Mouse (Mus musculus) stomach, embryonic 14.5 days (tissue): ENCODE results near the gene Capzb. TPM values are rescaled to one million over a fixed set of nuclear protein-coding genes. Genes with fewer than 3 reads are reported as not detected.

ENCODE experiments used
- ATAC-seq: fragments of 200-750 bp; cut with Nextera tagmentation; 2 replicates; pipeline ENCODE4 v1.8.0; 2017; ENCODE audit warnings: low read depth, moderate TSS enrichment; ENCODE audit not compliant: insufficient number of reproducible peaks, insufficient read depth, low FRiP score
- H3K27ac ChIP-seq: fragments of 300-500 bp; sonication (generic); 2 replicates; pipeline ENCODE4 v1.5.1; 2014; ENCODE audit warnings: mild to moderate bottlenecking, low read length, moderate library complexity, mixed read lengths
- H3K27me3 ChIP-seq: fragments of 300-500 bp; sonication (generic); 2 replicates; pipeline ENCODE4 v1.6.1; 2014; ENCODE audit warnings: low read length, control low read depth, mixed read lengths; ENCODE audit not compliant: control insufficient read depth, insufficient read depth
- H3K36me3 ChIP-seq: fragments of 300-500 bp; sonication (generic); 2 replicates; pipeline ENCODE4 v1.6.1; 2014; ENCODE audit warnings: mild to moderate bottlenecking, control low read depth, low read length, moderate library complexity, mixed read lengths; ENCODE audit not compliant: control insufficient read depth, insufficient read depth
- H3K4me1 ChIP-seq: fragments of 300-500 bp; sonication (generic); 2 replicates; pipeline ENCODE4 v1.6.1; 2014; ENCODE audit warnings: low read length, control low read depth, mixed read lengths; ENCODE audit not compliant: control insufficient read depth, insufficient read depth
- H3K4me2 ChIP-seq: fragments of 300-500 bp; sonication (generic); replicated peaks from 2 replicates; pipeline ENCODE4 v1.6.1; 2014; ENCODE audit warnings: low read depth, low read length, control low read depth
- H3K4me3 ChIP-seq: fragments of 300-500 bp; sonication (generic); 2 replicates; pipeline ENCODE4 v1.5.1; 2014; ENCODE audit warnings: low read depth, low read length, control low read depth
- H3K9ac ChIP-seq: fragments of 300-500 bp; sonication (generic); replicated peaks from 2 replicates; pipeline ENCODE4 v1.6.1; 2014; ENCODE audit warnings: low read depth, mild to moderate bottlenecking, control low read depth, low read length, moderate library complexity, mixed read lengths
- H3K9me3 ChIP-seq: fragments of 300-500 bp; sonication (generic); 2 replicates; pipeline ENCODE4 v1.6.1; 2016; ENCODE audit warnings: low read depth, low read length, control low read depth; ENCODE audit not compliant: control insufficient read depth
- WGBS: fragments of 180-500 bp; shearing (Covaris S2); extraction: QIAGEN DNeasy Blood & Tissue Kit; methylation state at CpG from one replicate; pipeline ENCODE4 v1.1.7; 2014; 5-methylcytosine and 5-hydroxymethylcytosine counted together
- polyA plus RNA-seq: library from polyadenylated mRNA; unstranded; fragments of >200 nt; fragmentation: Nextera tagmentation; extraction: Ambion mirVana; gene quantifications from 2 replicates; pipeline ENCODE4 v1.2.1, GENCODE M21; 2014

Gene Capzb
- polyA plus RNA-seq, 1 experiment from 2014 or later: 280 TPM

GRCm38 (mm10) chr4:139185766-139186442 is 6.8 kb upstream of the Capzb start:
- peak overlapping the region; percentile 16; the same call in 1 of the 2 replicates for H3K27ac ChIP-seq
- WGBS: 79% methylated on average over 5 of the region's 5 CpGs
- no peaks in the 10 kb centered on the region for H3K36me3 ChIP-seq
- no peaks in the 10 kb centered on the region for H3K27me3 ChIP-seq
- H3K9ac ChIP-seq: no peak overlapping the region
- peak; percentile 62; the same call in 1 of the 2 replicates for ATAC-seq
- no peak overlapping the region for H3K4me3 ChIP-seq
- no peak overlapping the region for H3K4me2 ChIP-seq
- H3K4me1 ChIP-seq: peaks cover 2% of the 10 kb centered on the region; the same call in 1 of the 2 replicates
- H3K9me3 ChIP-seq: no peaks in the 10 kb centered on the region

DNA sequence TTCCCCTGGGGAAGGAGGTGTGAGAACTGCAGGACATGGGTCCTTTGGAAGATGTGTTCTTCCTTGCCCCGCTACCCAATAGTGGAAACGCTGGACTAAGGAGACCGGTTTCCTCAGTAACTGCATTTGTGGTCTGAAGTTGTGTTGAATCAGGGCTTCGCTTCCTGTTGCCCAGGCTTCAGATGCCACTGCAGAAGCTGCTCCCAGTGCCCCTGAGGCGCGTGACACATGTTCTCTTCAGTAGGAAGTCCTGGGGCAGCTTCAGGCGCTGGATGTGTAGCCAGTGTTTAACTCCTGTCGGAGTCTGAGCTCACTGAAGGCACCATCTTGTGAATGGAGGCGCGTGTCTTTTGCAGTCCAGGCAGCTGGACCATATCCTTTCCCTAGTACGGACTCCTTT is 4.8 kb upstream of the Capzb start:
- WGBS: 76% methylated on average over 11 of the region's 11 CpGs
- Histone ChIP-seq H3K36me3 (no peaks in the 10 kb centered on the region), H3K4me1 (peaks cover 8% of the 10 kb centered on the region), H3K4me2 (no peak overlapping the region), H3K9ac (no peak overlapping the region), H3K27me3 (no peaks in the 10 kb centered on the region), H3K4me3 (no peak overlapping the region), H3K9me3 (no peaks in the 10 kb centered on the region), H3K27ac (no peak overlapping the region)
- ATAC-seq: no peak

DNA sequence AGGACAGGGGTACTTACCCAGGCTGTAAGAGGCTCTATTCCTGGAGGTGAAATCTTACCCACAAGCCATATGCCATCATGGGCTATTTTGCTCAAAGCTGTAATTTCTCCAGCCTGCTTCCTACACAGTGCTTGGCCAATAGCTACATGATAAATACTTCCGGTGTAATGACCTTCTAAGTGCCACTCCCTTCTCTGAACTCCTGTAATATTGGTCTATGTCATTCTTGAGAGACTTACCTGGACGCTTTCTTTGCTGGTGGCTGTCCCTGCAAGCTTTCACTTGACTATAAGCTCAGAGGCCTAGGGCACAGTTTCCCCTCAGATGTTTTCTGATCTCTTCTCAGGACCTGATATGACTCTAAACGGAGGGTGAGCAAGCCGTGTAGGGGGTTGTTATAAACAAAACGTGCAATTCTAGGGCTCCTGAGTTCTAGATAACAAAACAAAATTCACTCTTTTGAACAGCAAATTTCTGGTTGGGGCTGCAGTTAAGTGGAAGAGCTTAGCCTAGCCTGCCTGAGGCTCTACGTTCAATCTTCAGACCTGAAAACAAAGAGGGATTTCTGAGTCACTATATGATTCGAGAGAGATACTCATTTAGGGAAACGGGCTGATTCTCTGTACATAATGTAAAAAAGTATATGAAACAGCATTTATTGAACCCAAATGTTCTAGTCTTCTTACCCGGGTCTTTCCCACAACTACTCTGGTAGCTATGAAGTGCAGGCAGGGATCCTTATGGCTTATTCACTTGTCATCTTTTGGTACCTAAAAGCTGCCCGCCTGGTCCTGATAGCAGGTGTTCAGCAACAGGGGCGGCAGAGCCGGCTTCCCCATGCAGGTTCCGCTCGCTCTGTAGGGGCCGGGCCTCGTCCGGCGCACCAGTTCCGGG is 847 bp upstream of the Capzb start:
- Histone ChIP-seq H3K36me3 (no peaks in the 10 kb centered on the region), H3K27ac (peak overlapping the region; percentile 86), H3K27me3 (no peaks in the 10 kb centered on the region), H3K4me1 (peaks cover 36% of the 10 kb centered on the region), H3K9me3 (no peaks in the 10 kb centered on the region), H3K9ac (peak overlapping the region; percentile 31), H3K4me2 (peak overlapping the region; percentile 54), H3K4me3 (peak overlapping the region; percentile 94)
- WGBS: 12% methylated on average over 19 of the region's 19 CpGs
- no peak for ATAC-seq

DNA sequence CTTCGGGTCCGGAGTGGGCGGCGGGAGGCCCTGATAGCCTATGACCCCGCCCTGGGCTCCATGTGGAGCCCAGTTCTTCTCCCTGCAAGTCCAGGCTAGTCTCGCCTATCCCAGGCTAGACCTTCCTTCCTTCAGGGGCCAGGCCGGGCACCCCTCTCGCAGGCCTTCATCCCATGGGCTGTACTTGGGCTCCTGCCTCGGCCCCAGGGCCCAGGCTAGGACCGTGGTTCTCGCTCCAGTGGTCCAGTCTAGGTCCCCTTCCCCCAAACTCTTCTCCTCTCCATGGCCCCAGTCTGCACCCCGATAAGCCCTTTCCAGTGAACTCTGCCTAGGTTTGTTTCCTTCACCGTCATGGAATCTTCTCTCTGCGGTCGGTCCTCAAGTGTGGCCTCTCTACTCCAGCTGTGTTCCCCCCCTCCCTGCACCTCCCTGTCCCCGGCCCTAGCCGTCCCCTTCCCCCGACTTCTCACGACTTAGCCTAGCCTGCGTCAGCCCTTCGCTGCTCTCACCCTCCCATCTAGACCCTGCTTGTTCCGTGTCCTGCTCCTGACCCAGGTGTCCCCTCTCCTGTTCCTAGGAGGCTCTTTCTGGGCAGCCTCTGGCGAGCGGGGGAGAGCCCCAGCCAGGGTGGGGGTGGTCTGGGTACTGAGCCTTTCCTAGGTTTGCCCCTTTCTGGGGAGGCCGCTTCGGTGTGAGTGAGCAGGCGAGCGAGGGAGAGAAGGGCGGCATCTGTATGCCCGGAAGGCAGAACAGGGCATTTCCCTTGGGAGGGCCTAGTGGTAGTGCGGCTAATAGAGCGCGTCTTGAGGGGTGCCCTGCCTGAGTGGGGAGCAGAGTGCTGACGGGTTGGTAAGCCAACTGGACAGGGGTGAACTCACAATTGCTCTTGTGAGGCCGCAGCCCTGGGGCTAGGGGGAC is 736 bp downstream of the Capzb start:
- H3K27ac ChIP-seq: peak overlapping the region; percentile 90
- WGBS: 5% methylated on average over 35 of the region's 35 CpGs

GRCm38 (mm10) chr4:139195101-139195500 is 2.4 kb downstream of the Capzb start:
- peak overlapping the region; percentile 90; the same call in 1 of the 2 replicates for H3K9ac ChIP-seq

More for the DNA sequence above, 736 bp downstream of the Capzb start:
- H3K27me3 ChIP-seq: no peaks in the 10 kb centered on the region
- peak overlapping the region; percentile 89 for H3K4me2 ChIP-seq
- peak overlapping the region; percentile 94 for H3K4me3 ChIP-seq
- H3K9me3 ChIP-seq: no peaks in the 10 kb centered on the region
- H3K9ac ChIP-seq: peak overlapping the region; percentile 90
- no peak for ATAC-seq
- H3K36me3 ChIP-seq: no peaks in the 10 kb centered on the region
- peaks cover 47% of the 10 kb centered on the region for H3K4me1 ChIP-seq

GRCm38 (mm10) chr4:139196464-139196863 is 3.8 kb downstream of the Capzb start:
- H3K9ac ChIP-seq: no peak overlapping the region
- ATAC-seq: no peak
- 76% methylated on average over 6 of the region's 6 CpGs for WGBS

More at GRCm38 (mm10) chr4:139195101-139195500, 2.4 kb downstream of the Capzb start:
- H3K9me3 ChIP-seq: no peaks in the 10 kb centered on the region
- WGBS: 80% methylated on average over 5 of the region's 5 CpGs
- peaks cover 47% of the 10 kb centered on the region for H3K4me1 ChIP-seq
- H3K27me3 ChIP-seq: no peaks in the 10 kb centered on the region
- H3K36me3 ChIP-seq: no peaks in the 10 kb centered on the region; the same call in 1 of the 2 replicates
- ATAC-seq: no peak
- no peak overlapping the region for H3K27ac ChIP-seq
- H3K4me2 ChIP-seq: peak overlapping the region; percentile 89
- H3K4me3 ChIP-seq: no peak overlapping the region

GRCm38 (mm10) chr4:139196949-139197348 is 4.2 kb downstream of the Capzb start:
- H3K9ac ChIP-seq: no peak overlapping the region
- ATAC-seq: no peak
- H3K36me3 ChIP-seq: no peaks in the 10 kb centered on the region; the same call in 1 of the 2 replicates
- peaks cover 39% of the 10 kb centered on the region for H3K4me1 ChIP-seq
- H3K27me3 ChIP-seq: no peaks in the 10 kb centered on the region
- no peak overlapping the region for H3K4me3 ChIP-seq
- H3K9me3 ChIP-seq: no peaks in the 10 kb centered on the region
- WGBS: 78% methylated on average over 6 of the region's 6 CpGs
- H3K4me2 ChIP-seq: no peak overlapping the region
- no peak overlapping the region for H3K27ac ChIP-seq

More at GRCm38 (mm10) chr4:139196464-139196863, 3.8 kb downstream of the Capzb start:
- no peak overlapping the region for H3K4me3 ChIP-seq
- H3K4me2 ChIP-seq: no peak overlapping the region
- H3K27me3 ChIP-seq: no peaks in the 10 kb centered on the region
- H3K9me3 ChIP-seq: no peaks in the 10 kb centered on the region
- H3K36me3 ChIP-seq: no peaks in the 10 kb centered on the region; the same call in 1 of the 2 replicates
- no peak overlapping the region for H3K27ac ChIP-seq
- H3K4me1 ChIP-seq: peaks cover 44% of the 10 kb centered on the region
